Mouse (Mus musculus) left cerebral cortex, adult 8-10 months (tissue): ENCODE measurements around the gene Ddi2. TPM values are rescaled to one million over a fixed set of nuclear protein-coding genes. Genes with fewer than 3 reads are reported as not detected.
A peak's percentile ranks its signal among the peaks of the same experiment; 100 is the strongest.

Experiments used
- DNase-seq, 2 experiments: peaks; one replicate each; pipeline ENCODE4 v3.0.0; 2022; ENCODE audit warnings: low spot score in 2 of 2
- total RNA-seq, 4 experiments: library from RNA; stranded (reverse); gene quantifications; 2 replicates each; pipeline ENCODE4 v1.2.4; 2022

Gene Ddi2
- total RNA-seq, 4 experiments from 2014 or later = 40.6 to 44.3 (median 42.9) TPM

DNA sequence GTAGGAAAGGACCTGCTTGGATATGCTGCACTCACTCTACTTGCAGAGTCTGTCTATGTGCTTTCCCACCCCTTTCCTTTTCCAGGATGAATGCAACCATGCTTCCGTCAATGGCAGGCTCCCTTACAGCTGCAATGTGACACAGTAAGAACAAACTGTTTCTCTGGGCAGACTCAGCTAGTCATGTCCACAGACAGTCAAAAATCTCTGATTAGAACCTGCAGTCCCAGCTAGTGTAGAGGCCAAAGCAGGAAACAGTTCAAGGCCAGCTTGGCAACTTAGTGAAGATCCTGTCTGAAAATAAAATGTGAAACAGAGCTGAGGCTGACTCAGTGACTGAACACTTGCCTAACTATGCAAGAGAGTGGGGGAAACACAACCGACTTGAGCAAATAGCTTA is 18.6 kb downstream of the Ddi2 start:
- no peak for DNase-seq

GRCm38 (mm10) chr4:141694719-141695118 is 28.5 kb downstream of the Ddi2 start:
- no peak for DNase-seq

DNA sequence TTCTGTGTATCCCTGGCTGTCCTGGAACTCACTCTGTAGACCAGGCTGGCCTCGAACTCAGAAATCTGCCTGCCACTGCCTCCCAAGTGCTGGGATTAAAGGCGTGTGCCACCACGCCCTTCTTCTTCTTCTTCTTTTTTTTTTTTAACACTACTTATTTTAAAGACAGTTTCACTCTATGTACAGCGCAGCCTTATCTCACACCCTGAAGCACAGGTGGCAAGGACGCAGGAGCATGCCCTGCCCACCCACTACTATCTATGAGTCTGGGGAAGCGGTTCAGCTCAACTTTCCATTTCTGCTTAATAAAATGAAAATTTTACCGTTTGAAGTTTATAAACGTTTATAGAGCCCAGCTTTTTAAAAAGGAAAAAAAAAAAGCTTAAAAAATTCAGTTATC is 34.7 kb downstream of the Ddi2 start:
- no peak for DNase-seq

GRCm38 (mm10) chr4:141686525-141686924 is 36.7 kb downstream of the Ddi2 start:
- DNase-seq = no peak

DNA sequence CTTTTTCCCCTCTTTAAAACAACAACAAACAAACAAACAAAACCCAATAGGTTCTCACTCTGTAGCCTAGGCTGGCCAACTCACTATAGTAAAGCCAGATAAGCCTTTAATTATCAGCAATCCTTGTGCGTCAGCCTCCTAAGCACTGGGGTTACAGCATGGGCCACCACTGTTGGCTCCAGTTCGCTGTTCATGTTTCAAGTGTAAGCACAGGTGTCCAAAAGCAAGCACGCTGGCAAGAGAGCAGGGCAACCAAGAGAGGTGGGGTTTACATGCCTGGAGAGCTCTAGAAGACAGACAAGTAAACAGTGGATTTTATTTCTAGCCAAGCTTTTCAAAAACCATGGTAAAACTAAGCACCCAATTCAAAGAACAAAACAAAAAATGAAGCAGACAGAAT is 37.1 kb downstream of the Ddi2 start:
- no peak for DNase-seq

DNA sequence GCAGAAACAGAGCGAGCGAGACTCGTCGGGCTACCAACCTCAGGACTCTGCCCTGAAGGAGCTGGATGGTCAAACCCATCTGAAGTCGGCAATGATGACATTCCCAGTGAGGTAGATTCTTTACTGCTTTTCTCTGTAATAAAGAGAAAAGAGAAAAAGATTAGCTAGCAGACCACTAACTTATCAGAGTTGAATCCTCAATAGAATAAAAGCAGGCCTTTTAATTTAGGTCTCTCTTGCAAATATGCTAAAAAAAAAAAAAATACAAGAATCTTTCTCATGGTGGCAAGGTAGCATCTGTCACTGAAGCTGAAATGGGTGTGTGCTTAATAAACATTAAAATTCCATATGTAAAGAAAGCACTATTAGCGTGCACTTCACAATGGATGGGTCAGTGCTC is 37.7 kb downstream of the Ddi2 start, which contains the start of gene Rsc1a1:
Gene Rsc1a1, minus strand, starts transcription at position 101 of the 400 bp plus-strand sequence.
- no peak for DNase-seq

GRCm38 (mm10) chr4:141682706-141683230 is 40.5 kb downstream of the Ddi2 start:
- DNase-seq = no peak

GRCm38 (mm10) chr4:141681767-141682166 is 41.5 kb downstream of the Ddi2 start:
- no peak for DNase-seq

- no peak for DNase-seq
Observed at GRCm38 (mm10) chr4:141680892-141681291, 42.3 kb downstream of the Ddi2 start.

GRCm38 (mm10) chr4:141679016-141679415 is 44.2 kb downstream of the Ddi2 start:
- no peak for DNase-seq

DNA sequence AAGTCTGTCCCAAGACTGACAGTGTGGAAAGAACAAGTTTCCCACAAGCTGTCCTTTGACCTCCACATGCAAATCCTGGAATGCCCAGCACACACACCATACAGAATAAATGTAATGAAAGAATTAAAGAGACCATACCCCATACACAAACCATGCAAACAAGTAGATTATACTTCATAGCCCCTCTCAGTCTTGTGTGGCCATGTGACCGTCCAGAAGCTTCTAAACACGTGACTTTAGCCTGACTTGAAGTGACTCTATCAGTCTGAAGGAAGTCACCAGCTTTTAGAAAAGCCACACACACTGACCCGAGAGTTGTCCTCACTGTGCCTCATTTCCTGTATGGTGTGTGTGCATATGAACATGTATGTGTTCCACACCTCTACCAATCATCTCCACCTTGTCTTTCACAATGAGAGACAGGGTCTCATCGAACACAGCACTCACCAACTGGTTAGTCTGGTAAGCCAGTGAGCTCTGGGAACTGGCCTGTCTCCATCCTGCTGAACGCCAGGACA is 46.7 kb downstream of the Ddi2 start:
- no peak for DNase-seq

- DNase-seq = no peak
Observed at GRCm38 (mm10) chr4:141672325-141672724, 50.9 kb downstream of the Ddi2 start.

GRCm38 (mm10) chr4:141671389-141671788 is 51.8 kb downstream of the Ddi2 start:
- DNase-seq = no peak

GRCm38 (mm10) chr4:141669898-141670712 is 53.1 kb downstream of the Ddi2 start:
- DNase-seq = no peak

DNA sequence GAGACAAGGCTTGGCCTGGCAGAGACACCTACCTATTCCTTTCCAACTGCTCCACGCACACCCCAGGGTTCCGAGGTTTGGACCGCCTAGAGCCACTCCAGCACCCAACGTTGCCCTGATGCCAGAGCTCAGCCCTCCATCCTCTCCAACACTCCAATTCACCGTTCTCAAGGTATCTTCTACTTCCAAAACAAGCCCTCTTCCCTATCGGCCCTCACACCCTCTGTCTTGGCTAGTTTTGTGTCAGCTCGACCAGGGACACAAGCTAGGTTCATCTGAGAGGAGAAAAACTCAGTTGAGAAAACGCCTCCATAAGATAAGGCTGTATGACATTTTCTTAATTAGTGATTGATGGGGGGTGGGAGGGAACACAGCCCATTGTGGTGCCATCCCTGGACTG is 58.4 kb downstream of the Ddi2 start, which contains the start of gene Plekhm2:
Gene Plekhm2, minus strand, starts transcription at position 101 of the 400 bp plus-strand sequence.
- no peak for DNase-seq

DNA sequence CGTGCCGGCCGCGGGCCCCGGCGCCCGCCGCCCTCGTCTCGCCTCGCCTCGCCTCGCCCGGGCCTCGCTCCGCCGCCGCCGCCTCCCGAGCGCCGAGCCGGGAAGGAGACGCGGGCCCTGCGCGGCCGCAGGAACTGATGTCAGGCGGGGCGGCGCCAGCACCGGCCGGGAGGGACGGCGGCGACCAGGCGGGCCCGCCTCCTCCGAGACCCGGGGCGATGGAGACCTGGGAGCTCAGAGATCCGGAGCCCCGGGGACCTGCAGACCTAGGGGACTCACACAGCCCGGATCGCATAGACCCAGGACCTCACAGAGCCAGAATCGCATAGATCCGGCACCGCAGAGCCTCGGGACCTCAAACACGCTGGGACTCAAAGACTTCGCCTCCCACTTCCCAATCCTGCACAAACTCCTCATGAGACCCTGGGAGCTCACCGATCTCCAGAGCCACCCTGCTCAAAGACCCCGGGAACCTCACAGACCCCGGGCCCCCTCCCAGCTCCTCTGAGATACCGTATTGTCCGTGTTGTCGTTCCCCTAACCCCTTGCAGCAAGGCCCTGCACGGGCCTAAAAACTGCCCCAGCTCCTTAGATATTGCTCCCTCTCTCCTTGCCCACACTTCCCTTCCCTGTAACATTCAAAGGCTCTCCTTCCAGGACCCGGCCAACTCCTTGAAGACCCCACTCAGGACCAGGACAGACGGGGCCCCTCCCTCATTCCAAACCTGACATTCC is 59.0 kb downstream of the Ddi2 start:
- DNase-seq = peak; percentile 51 to 58

GRCm38 (mm10) chr4:141663122-141663931 is 59.9 kb downstream of the Ddi2 start:
- no peak for DNase-seq

DNA sequence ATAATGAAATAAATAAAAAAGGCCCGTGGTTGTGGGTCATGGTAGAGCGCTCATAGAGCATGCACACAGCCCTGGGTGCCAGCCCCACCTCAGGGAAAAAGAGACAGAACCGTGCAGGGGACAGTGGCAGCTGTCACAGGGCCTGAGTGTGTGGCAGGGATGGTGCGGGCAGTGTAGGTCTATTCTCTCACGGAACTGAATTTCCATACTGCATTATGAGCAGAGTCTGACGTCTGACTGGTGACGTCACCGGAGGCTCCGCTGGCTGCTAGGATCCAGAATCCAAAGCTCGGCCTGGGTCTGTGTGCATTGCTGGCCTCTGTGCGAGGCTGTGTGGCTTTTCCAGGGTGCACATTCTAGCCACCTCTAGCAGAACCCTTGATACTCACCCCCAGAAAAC is 62.3 kb downstream of the Ddi2 start:
- no peak for DNase-seq

GRCm38 (mm10) chr4:141659739-141660138 is 63.5 kb downstream of the Ddi2 start:
- DNase-seq = no peak

GRCm38 (mm10) chr4:141658846-141659484 is 64.3 kb downstream of the Ddi2 start:
- no peak for DNase-seq

DNA sequence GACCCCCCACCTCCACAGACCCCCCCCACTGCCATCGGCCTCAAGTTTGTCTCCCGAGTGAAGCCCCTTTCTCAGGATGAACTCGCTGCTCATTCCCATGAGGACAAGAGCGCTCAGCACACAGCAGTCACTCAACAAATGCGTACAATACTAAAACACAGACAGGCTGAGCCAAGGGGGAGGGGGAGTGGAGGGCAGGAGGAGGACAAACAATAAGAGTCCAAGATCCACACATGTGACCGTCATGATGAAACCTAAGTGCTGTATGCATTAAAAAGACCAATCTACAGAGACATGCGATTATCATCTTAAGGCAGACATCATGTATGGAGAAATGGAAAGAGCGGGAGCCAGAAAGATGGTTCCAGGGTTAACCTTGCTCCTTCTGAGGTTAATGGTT is 66.3 kb downstream of the Ddi2 start:
- DNase-seq = no peak
